Mouse (Mus musculus) liver, embryonic 16.5 days (tissue): ENCODE measurements around the gene Nlrx1. TPM values are rescaled to one million over a fixed set of nuclear protein-coding genes. Genes with fewer than 3 reads are reported as not detected.

ENCODE experiments used
- ATAC-seq: fragments of 200-750 bp; cut with Nextera tagmentation; 2 replicates; pipeline ENCODE4 v1.8.0; 2017; ENCODE audit warnings: low read depth, mild to moderate bottlenecking, moderate number of reproducible peaks, moderate library complexity
- H3K27ac ChIP-seq: fragments of 300-500 bp; sonication (generic); 2 replicates; pipeline ENCODE4 v1.5.1; 2014; ENCODE audit warnings: mild to moderate bottlenecking, low read length
- H3K27me3 ChIP-seq: fragments of 300-500 bp; sonication (generic); 2 replicates; pipeline ENCODE4 v1.6.1; 2014; ENCODE audit warnings: low read depth, low read length, mixed read lengths; ENCODE audit not compliant: control insufficient read depth, insufficient read depth
- H3K36me3 ChIP-seq: fragments of 300-500 bp; sonication (generic); 2 replicates; pipeline ENCODE4 v1.6.1; 2014; ENCODE audit warnings: mild to moderate bottlenecking; ENCODE audit not compliant: control insufficient read depth, insufficient read depth
- H3K4me1 ChIP-seq: fragments of 300-500 bp; sonication (generic); 2 replicates; pipeline ENCODE4 v1.6.1; 2014; ENCODE audit warnings: low read depth, low read length, mixed read lengths; ENCODE audit not compliant: control insufficient read depth
- H3K4me2 ChIP-seq: fragments of 300-500 bp; sonication (generic); 2 replicates; pipeline ENCODE4 v1.6.1; 2014; ENCODE audit warnings: low read depth, low read length, mixed read lengths
- H3K4me3 ChIP-seq: fragments of 300-500 bp; sonication (generic); 2 replicates; pipeline ENCODE4 v1.5.1; 2014; ENCODE audit warnings: low read depth, mild to moderate bottlenecking, low read length
- H3K9ac ChIP-seq: fragments of 300-500 bp; sonication (generic); 2 replicates; pipeline ENCODE4 v1.6.1; 2014; ENCODE audit warnings: low read depth, low read length
- H3K9me3 ChIP-seq: fragments of 300-500 bp; sonication (generic); replicated peaks from 2 replicates; pipeline ENCODE4 v1.6.1; 2016; ENCODE audit warnings: low read length; ENCODE audit not compliant: control insufficient read depth
- WGBS: fragments of 180-500 bp; shearing (Covaris S2); extraction: QIAGEN DNeasy Blood & Tissue Kit; methylation state at CpG from one replicate; pipeline ENCODE4 v1.1.7; 2014; ENCODE audit not compliant: insufficient replicate concordance; 5-methylcytosine and 5-hydroxymethylcytosine counted together
- polyA plus RNA-seq: library from polyadenylated mRNA; unstranded; fragments of >200 nt; fragmentation: Nextera tagmentation; extraction: Ambion mirVana; gene quantifications from 2 replicates; pipeline ENCODE4 v1.2.1, GENCODE M21; 2015

Gene Nlrx1
- polyA plus RNA-seq, 1 experiment from 2014 or later, result 5.0 TPM

GRCm38 (mm10) chr9:44259014-44259413 is 9.4 kb downstream of the Nlrx1 start:
- Histone ChIP-seq H3K36me3 (no peaks in the 10 kb centered on the region), H3K4me3 (no peak overlapping the region), H3K9me3 (no peaks in the 10 kb centered on the region), H3K4me1 (no peaks in the 10 kb centered on the region; the same call in 1 of the 2 replicates), H3K4me2 (no peak overlapping the region), H3K27me3 (no peaks in the 10 kb centered on the region), H3K27ac (peak overlapping the region; percentile 39), H3K9ac (no peak overlapping the region; the same call in 1 of the 2 replicates)
- WGBS, result 51% methylated on average over 10 of the region's 10 CpGs
- ATAC-seq, result no peak

GRCm38 (mm10) chr9:44256213-44256612 is 12.2 kb downstream of the Nlrx1 start:
- WGBS, result 80% methylated on average over 8 of the region's 8 CpGs
- H3K4me1 ChIP-seq, result no peaks in the 10 kb centered on the region; the same call in 1 of the 2 replicates
- H3K36me3 ChIP-seq, result no peaks in the 10 kb centered on the region
- H3K27me3 ChIP-seq, result no peaks in the 10 kb centered on the region
- no peak overlapping the region for H3K9ac ChIP-seq
- H3K4me3 ChIP-seq, result no peak overlapping the region
- 0 out of 2 replicates have a peak overlapping the region, but pooled peaks have one; percentile 17 for H3K27ac ChIP-seq
- H3K4me2 ChIP-seq, result no peak overlapping the region
- no peaks in the 10 kb centered on the region for H3K9me3 ChIP-seq
- no peak for ATAC-seq

- no peaks in the 10 kb centered on the region for H3K36me3 ChIP-seq
- H3K4me3 ChIP-seq, result no peak overlapping the region
- 69% methylated on average over 6 of the region's 6 CpGs for WGBS
- H3K4me1 ChIP-seq, result no peaks in the 10 kb centered on the region; the same call in none of the 2 replicates
- H3K9ac ChIP-seq, result no peak overlapping the region
- no peak for ATAC-seq
- H3K9me3 ChIP-seq, result no peaks in the 10 kb centered on the region
- no peak overlapping the region for H3K4me2 ChIP-seq
- H3K27ac ChIP-seq, result peak overlapping the region; percentile 14; the same call in 1 of the 2 replicates
- no peaks in the 10 kb centered on the region for H3K27me3 ChIP-seq
Measured at GRCm38 (mm10) chr9:44255136-44255521, 13.3 kb downstream of the Nlrx1 start.

- Histone ChIP-seq H3K36me3 (no peaks in the 10 kb centered on the region), H3K4me1 (peaks cover 2% of the 10 kb centered on the region), H3K4me2 (no peak overlapping the region), H3K27ac (no peak overlapping the region), H3K27me3 (no peaks in the 10 kb centered on the region), H3K9ac (no peak overlapping the region), H3K9me3 (no peaks in the 10 kb centered on the region), H3K4me3 (no peak overlapping the region)
- no peak for ATAC-seq
- WGBS, result 34% methylated on average over 4 of the region's 5 CpGs
Measured at GRCm38 (mm10) chr9:44254508-44255135, 13.8 kb downstream of the Nlrx1 start.

- no peak overlapping the region for H3K9ac ChIP-seq
- H3K9me3 ChIP-seq, result no peaks in the 10 kb centered on the region
- H3K4me1 ChIP-seq, result peaks cover 3% of the 10 kb centered on the region
- no peak overlapping the region for H3K4me2 ChIP-seq
- no peak overlapping the region for H3K4me3 ChIP-seq
- 71% methylated on average over 6 of the region's 6 CpGs for WGBS
- no peak for ATAC-seq
- no peaks in the 10 kb centered on the region for H3K27me3 ChIP-seq
- H3K27ac ChIP-seq, result no peak overlapping the region
- H3K36me3 ChIP-seq, result no peaks in the 10 kb centered on the region
Measured at GRCm38 (mm10) chr9:44253441-44253840, 15.0 kb downstream of the Nlrx1 start.

- WGBS, result 68% methylated on average over 10 of the region's 10 CpGs
- no peak for ATAC-seq
- no peak within 1 kb of the TSS for H3K4me2 ChIP-seq
- no peak within 1 kb of the TSS for H3K4me3 ChIP-seq
- H3K27me3 ChIP-seq, result no peaks in the 10 kb centered on the region
- H3K36me3 ChIP-seq, result no peaks in the 10 kb centered on the region
- H3K9me3 ChIP-seq, result no peaks in the 10 kb centered on the region
- H3K27ac ChIP-seq, result no peak within 1 kb of the TSS
- no peak within 1 kb of the TSS for H3K9ac ChIP-seq
- peaks cover 5% of the 10 kb centered on the region for H3K4me1 ChIP-seq
Measured at GRCm38 (mm10) chr9:44251314-44251713, 17.1 kb downstream of the Nlrx1 start, which contains the start of gene Pdzd3. Pdzd3 (minus strand) TSS chr9:44251471.

GRCm38 (mm10) chr9:44250445-44250844 is 18.0 kb downstream of the Nlrx1 start:
- Histone ChIP-seq H3K4me1 (peaks cover 5% of the 10 kb centered on the region), H3K4me2 (no peak overlapping the region), H3K27ac (no peak overlapping the region), H3K36me3 (no peaks in the 10 kb centered on the region), H3K4me3 (no peak overlapping the region), H3K9ac (no peak overlapping the region), H3K9me3 (no peaks in the 10 kb centered on the region), H3K27me3 (no peaks in the 10 kb centered on the region)
- 32% methylated on average over 4 of the region's 4 CpGs for WGBS
- no peak for ATAC-seq

GRCm38 (mm10) chr9:44249181-44250146 is 18.9 kb downstream of the Nlrx1 start:
- Histone ChIP-seq H3K27ac (no peak overlapping the region), H3K36me3 (no peaks in the 10 kb centered on the region), H3K27me3 (no peaks in the 10 kb centered on the region), H3K9me3 (no peaks in the 10 kb centered on the region), H3K4me1 (peaks cover 5% of the 10 kb centered on the region), H3K9ac (no peak overlapping the region), H3K4me3 (no peak overlapping the region), H3K4me2 (peak overlapping the region; percentile 26; the same call in 1 of the 2 replicates)
- 40% methylated on average over 26 of the region's 26 CpGs for WGBS
- ATAC-seq, result peak; percentile 69

GRCm38 (mm10) chr9:44247907-44248306 is 20.5 kb downstream of the Nlrx1 start:
- ATAC-seq, result no peak
- Histone ChIP-seq H3K27me3 (no peaks in the 10 kb centered on the region), H3K4me1 (peaks cover 5% of the 10 kb centered on the region), H3K4me3 (no peak overlapping the region), H3K4me2 (no peak overlapping the region), H3K36me3 (no peaks in the 10 kb centered on the region), H3K9ac (no peak overlapping the region), H3K27ac (no peak overlapping the region), H3K9me3 (no peaks in the 10 kb centered on the region)
- 49% methylated on average over 6 of the region's 6 CpGs for WGBS
